Mouse (Mus musculus): ENCODE results near the gene Pigz. TPM values are rescaled to one million over a fixed set of nuclear protein-coding genes. Genes with fewer than 3 reads are reported as not detected.

Pigz gene
- total and polyA plus RNA-seq, 3 experiments: 0.23 to 0.28 TPM; not detected in 1

DNA sequence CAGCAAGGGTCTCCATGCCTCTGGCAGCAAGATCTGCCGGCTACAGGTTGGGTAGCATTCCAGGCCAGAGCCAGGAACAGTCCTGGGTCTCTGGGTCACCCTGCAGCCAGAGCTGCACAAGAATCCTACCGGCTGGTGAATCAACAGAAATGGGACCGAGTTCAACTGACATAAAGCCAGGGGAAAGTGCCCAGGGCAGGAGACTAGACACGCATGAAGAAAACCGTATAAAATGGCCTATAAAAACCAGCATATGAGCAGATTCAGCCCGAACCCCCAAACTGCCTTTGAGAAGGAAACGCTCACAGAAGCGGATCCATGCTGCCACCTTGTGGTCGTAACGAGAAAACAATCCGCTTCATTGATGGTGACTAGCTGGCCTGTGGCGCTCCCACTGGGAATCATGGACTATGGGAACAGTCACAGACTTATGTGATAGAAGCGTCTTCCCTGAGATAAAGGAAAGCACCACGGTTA is 15.4 kb upstream of the Pigz start:
- Histone ChIP-seq H3K9ac (ENCODE audit: control insufficient read depth, low read depth, low read length, poor library complexity, severe bottlenecking) (peak overlapping the region; percentile 54), H3K4me1 (ENCODE audit: control insufficient read depth in 1 of 2, insufficient read depth in 2 of 2, low read length in 2 of 2) (no peaks in the 10 kb centered on the region; a peak in 1 of 4 replicates), H3K79me2 (ENCODE audit: control insufficient read depth, insufficient read depth, low read length, poor library complexity) (no peaks in the 10 kb centered on the region), H3K27me3 (ENCODE audit: control insufficient read depth in 1 of 2, insufficient read depth in 2 of 2, low read length in 2 of 2) (peaks cover 0 to 3% of the 10 kb centered on the region in 2 experiments; a peak in 2 of 4 replicates), H3K36me3 (ENCODE audit: control insufficient read depth in 1 of 2, insufficient read depth in 2 of 2, low read length in 2 of 2) (no peaks in the 10 kb centered on the region), H3K9me3 (replicated peaks; ENCODE audit: insufficient read depth, low read length) (no peaks in the 10 kb centered on the region), H3K27ac (ENCODE audit: control insufficient read depth, low read depth, low read length) (no peak overlapping the region), H3K4me3 (ENCODE audit: control insufficient read depth in 1 of 2, insufficient read depth in 1 of 2, low read depth in 2 of 2, low read length in 2 of 2) (peak overlapping the region in 1 of 2 experiments; percentile 16; a peak in 1 of 4 replicates)
- DNase-seq (ENCODE audit: low read depth, low spot score): peak; percentile 84
- peak; percentile 96 for TF ChIP-seq RAD21 (IDR thresholded peaks at IDR 0.05; ENCODE audit: low read depth, low read length)
- TF ChIP-seq SMC3 (IDR thresholded peaks at IDR 0.05; ENCODE audit: low read depth, low read length): peak; percentile 84
- no peak for TF ChIP-seq USF1 (IDR thresholded peaks at IDR 0.05; ENCODE audit: low read depth, low read length)
- TF ChIP-seq CTCF (IDR thresholded peaks at IDR 0.05 in 2 of 3, conservative IDR thresholded peaks at IDR 0.05 in 1 of 3; ENCODE audit: control insufficient read depth in 1 of 3, insufficient read depth in 1 of 3, low read depth in 2 of 3, low read length in 3 of 3, poor library complexity in 1 of 3, severe bottlenecking in 1 of 3): peak; percentile 84 to 96 (median 85)
- TF ChIP-seq CHD2 (IDR thresholded peaks at IDR 0.05; ENCODE audit: low read length): no peak
- TF ChIP-seq MYC (IDR thresholded peaks at IDR 0.05; ENCODE audit: low read depth, low read length): no peak
- TF ChIP-seq MAFK (IDR thresholded peaks at IDR 0.05; ENCODE audit: borderline replicate concordance, low read depth, low read length): no peak
- TF ChIP-seq ZC3H11A (IDR thresholded peaks at IDR 0.05; ENCODE audit: low read depth, low read length): peak; percentile 84
- TF ChIP-seq TBP (IDR thresholded peaks at IDR 0.05; ENCODE audit: low read depth, low read length): no peak
- 0 out of 2 replicates have a peak, but pooled peaks have one; percentile 16 for TF ChIP-seq SIN3A (IDR thresholded peaks at IDR 0.05; ENCODE audit: low read length)
- TF ChIP-seq MAX (IDR thresholded peaks at IDR 0.05; ENCODE audit: low read length): no peak
- TF ChIP-seq POLR2AphosphoS5 (IDR thresholded peaks at IDR 0.05; ENCODE audit: borderline replicate concordance, low read depth, low read length): no peak
- TF ChIP-seq POLR2AphosphoS2 (IDR thresholded peaks at IDR 0.05; ENCODE audit: low read length): no peak

- H3K27me3 ChIP-seq (ENCODE audit: control insufficient read depth in 1 of 2, insufficient read depth in 2 of 2, low read length in 2 of 2): peaks cover 0 to 3% of the 10 kb centered on the region in 2 experiments; a peak in 2 of 4 replicates
These were observed 9.3 kb upstream of the Pigz start for GRCm38 (mm10) chr16:31924368-31924767.

More at GRCm38 (mm10) chr16:31924368-31924767, 9.3 kb upstream of the Pigz start:
- H3K4me1 ChIP-seq (ENCODE audit: control insufficient read depth in 1 of 2, insufficient read depth in 2 of 2, low read length in 2 of 2): peaks cover 0 to 4% of the 10 kb centered on the region in 2 experiments; a peak in 1 of 4 replicates
- H3K4me3 ChIP-seq (ENCODE audit: control insufficient read depth in 1 of 2, insufficient read depth in 1 of 2, low read depth in 2 of 2, low read length in 2 of 2): no peak overlapping the region
- TF ChIP-seq NELFE (IDR thresholded peaks at IDR 0.05; ENCODE audit: low read depth, low read length) (no peak), RAD21 (IDR thresholded peaks at IDR 0.05; ENCODE audit: low read depth, low read length) (no peak), GATA1 (IDR thresholded peaks at IDR 0.05; ENCODE audit: low read depth, low read length) (no peak), MAZ (IDR thresholded peaks at IDR 0.05; ENCODE audit: low read depth, low read length) (no peak), USF2 (IDR thresholded peaks at IDR 0.05; ENCODE audit: borderline replicate concordance in 1 of 2, insufficient read depth in 1 of 2, low read depth in 1 of 2, low read length in 2 of 2) (no peak), CHD1 (IDR thresholded peaks at IDR 0.05; ENCODE audit: low read depth, low read length) (no peak), E2F4 (IDR thresholded peaks at IDR 0.05; ENCODE audit: borderline replicate concordance, low read depth, low read length) (no peak), POLR2AphosphoS5 (IDR thresholded peaks at IDR 0.05; ENCODE audit: borderline replicate concordance, low read depth, low read length) (no peak), MEF2A (IDR thresholded peaks at IDR 0.05; ENCODE audit: extremely low read depth, insufficient replicate concordance, low read depth, low read length, poor library complexity, severe bottlenecking) (no peak), ZNF384 (IDR thresholded peaks at IDR 0.05; ENCODE audit: low read depth, low read length) (no peak), RCOR1 (IDR thresholded peaks at IDR 0.05; ENCODE audit: low read depth, low read length) (no peak), MAX (IDR thresholded peaks at IDR 0.05; ENCODE audit: low read length) (no peak), TCF12 (IDR thresholded peaks at IDR 0.05; ENCODE audit: low read depth, low read length) (no peak), MXI1 (IDR thresholded peaks at IDR 0.05; ENCODE audit: low read depth, low read length) (no peak), NRF1 (IDR thresholded peaks at IDR 0.05; ENCODE audit: insufficient read depth, low read depth, low read length, poor library complexity, severe bottlenecking) (no peak), UBTF (IDR thresholded peaks at IDR 0.05; ENCODE audit: borderline replicate concordance, insufficient read depth, low read depth, low read length) (no peak)
- no peaks in the 10 kb centered on the region for H3K79me2 ChIP-seq (ENCODE audit: control insufficient read depth, insufficient read depth, low read length, poor library complexity)
- no peaks in the 10 kb centered on the region for H3K36me3 ChIP-seq (ENCODE audit: control insufficient read depth in 1 of 2, insufficient read depth in 2 of 2, low read length in 2 of 2)
- H3K9me3 ChIP-seq (replicated peaks; ENCODE audit: insufficient read depth, low read length): no peaks in the 10 kb centered on the region
- H3K9ac ChIP-seq (ENCODE audit: control insufficient read depth, low read depth, low read length, poor library complexity, severe bottlenecking): no peak overlapping the region
- DNase-seq (ENCODE audit: low read depth, low spot score): no peak
- H3K27ac ChIP-seq (ENCODE audit: control insufficient read depth, low read depth, low read length): no peak overlapping the region

Measured in MEL (cell line).